Mouse (Mus musculus) heart, adult 2 months (tissue): ENCODE measurements around the gene Ripor1.
A peak's percentile ranks its signal among the peaks of the same experiment; 100 is the strongest.

Source experiments
- CTCF ChIP-seq: fragments of 200-600 bp; IDR thresholded peaks from 2 replicates; pipeline ENCODE4 v1.8.1; 2022; ENCODE audit warnings: antibody characterized with exemption, mild to moderate bottlenecking, moderate library complexity
- POLR2A ChIP-seq: fragments of 200-500 bp; IDR thresholded peaks from 2 replicates; pipeline ENCODE4 v1.6.1; 2011; ENCODE audit warnings: mild to moderate bottlenecking, low read depth, low read length, control low read depth; ENCODE audit not compliant: insufficient read depth

- TF ChIP-seq CTCF, result peak; percentile 75
- no peak for TF ChIP-seq POLR2A
These were observed 2.6 kb downstream of the Ripor1 start for GRCm38 (mm10) chr8:105607684-105608083.
